Mouse (Mus musculus) left cerebral cortex, postnatal 14 days (tissue): ENCODE measurements around the gene Prkca. TPM values are rescaled to one million over a fixed set of nuclear protein-coding genes. Genes with fewer than 3 reads are reported as not detected.

Source experiments
- DNase-seq, 2 experiments: peaks; one replicate each; pipeline ENCODE4 v3.0.0; 2021 to 2022; ENCODE audit warnings: low spot score in 2 of 2, mixed read lengths in 1 of 2
- intact Hi-C: fragments of 180-260 bp; cut with DNase I; formaldehyde crosslinking; loops from one replicate; pipeline ENCODE4 v1.15.1; 2025
- total RNA-seq, 2 experiments: library from RNA; stranded (reverse); gene quantifications; 2 replicates each; pipeline ENCODE4 v1.2.3; 2021

Prkca gene
- total RNA-seq, 2 experiments from 2014 or later = 135 to 157 TPM

GRCm38 (mm10) chr11:107955191-107956062 lies 388.3 kb downstream of the Prkca start:
- no peak for DNase-seq
- intact Hi-C loops = no loop called here

DNA sequence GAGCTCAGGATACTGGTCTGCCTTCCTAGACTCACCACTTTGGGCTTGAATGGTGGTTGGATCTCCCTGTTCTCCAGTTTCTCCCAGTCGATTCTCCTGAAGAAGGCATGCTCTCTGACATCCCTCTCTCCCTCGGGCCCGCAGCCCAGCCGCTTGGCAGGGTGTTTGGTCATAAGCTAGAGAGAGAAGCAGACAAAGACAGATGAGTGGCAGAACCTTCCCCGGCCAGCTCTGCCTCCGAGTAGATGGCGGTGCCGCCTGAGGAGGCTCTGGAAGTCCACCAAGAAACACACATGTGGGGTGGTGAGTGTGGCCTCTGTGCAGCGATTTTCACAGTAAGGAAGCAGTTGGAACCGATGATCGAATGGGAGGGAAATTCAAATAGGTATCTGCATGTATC lies 392.3 kb downstream of the Prkca start:
- intact Hi-C loops = no loop called here

DNA sequence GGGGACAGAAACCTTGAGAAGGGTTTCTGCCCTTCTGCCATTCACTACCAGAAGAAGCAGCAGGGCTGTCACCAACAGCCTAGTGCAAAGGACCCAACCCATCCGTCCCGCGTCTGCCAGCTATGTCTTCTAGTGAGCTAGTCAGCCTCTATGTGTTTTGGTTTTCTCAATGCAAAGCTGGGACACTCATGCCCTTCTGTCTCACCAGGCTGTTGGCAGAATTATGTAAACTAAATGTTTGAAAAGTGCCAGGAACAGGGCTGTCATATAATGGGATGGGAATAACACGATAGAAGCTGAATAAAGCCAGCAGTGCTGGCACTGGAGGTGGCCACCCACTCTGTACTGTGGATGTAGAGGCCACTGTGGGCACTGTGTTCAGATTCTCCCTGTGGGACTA lies 393.1 kb downstream of the Prkca start:
- no peak for DNase-seq
- intact Hi-C loops = no loop called here

More for the DNA sequence above, 392.3 kb downstream of the Prkca start:
- no peak for DNase-seq

DNA sequence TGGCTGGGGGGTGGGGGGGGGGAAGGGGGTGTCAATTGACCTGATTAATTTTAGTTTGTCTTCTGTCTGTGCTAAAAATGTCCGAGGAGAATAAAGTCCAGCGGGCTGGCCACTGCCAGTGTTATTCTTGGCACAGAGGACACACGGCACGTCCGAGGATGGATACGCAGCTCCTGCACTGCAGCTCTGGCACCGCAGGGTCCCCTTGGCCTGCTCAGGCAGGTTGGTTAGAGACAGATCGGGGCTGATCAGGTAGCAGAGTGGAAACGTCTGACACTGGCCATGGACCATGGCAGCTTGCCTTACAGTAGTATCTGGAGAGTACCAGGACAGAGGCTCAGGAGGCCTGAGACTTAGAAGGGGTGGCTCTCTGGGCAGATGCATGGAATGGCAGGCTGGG lies 393.5 kb downstream of the Prkca start:
- intact Hi-C loops = no loop called here
- DNase-seq = no peak

DNA sequence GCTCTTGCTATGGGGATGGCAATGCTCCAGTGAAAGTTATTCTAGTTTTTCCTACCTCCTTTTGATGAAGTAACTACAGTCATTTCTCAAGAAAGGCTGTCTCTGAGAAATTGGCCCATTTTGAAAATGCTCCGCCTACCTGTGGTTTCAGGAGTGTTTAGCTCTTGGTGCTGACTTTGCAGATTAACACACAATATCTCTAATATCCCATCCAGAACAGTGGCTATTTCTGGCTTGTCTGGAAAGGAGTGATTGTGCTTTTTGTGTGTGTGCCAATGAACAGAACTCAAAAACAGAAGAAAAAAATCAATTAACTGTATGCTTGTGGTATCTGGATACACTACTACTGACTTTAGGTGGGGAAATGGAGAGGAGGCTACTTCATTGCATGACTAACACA lies 395.8 kb downstream of the Prkca start:
- intact Hi-C loops = no loop called here
- DNase-seq = no peak

- no peak for DNase-seq
Measured at GRCm38 (mm10) chr11:107946823-107947222, 396.9 kb downstream of the Prkca start.

DNA sequence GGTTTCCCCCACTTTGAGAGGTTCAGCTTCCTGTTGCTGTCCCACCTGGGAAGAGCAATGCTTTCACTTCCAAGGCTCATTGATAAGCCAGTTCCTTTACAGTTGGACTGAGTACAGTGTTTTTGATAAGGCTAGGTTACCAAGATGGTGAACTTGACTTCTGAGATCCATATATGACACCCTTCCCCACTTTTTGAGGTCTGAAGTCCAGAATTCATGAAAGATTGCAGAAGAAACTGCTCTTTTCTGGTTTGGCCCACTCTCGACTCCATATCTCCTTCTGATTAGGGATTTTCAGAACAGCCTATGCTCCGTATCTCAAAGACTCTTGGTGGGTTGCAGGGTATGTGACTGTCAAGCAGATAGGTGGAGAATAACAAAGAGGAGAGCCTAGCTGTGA lies 406.8 kb downstream of the Prkca start:
- intact Hi-C loops = no loop called here
- DNase-seq = no peak

More at GRCm38 (mm10) chr11:107946823-107947222, 396.9 kb downstream of the Prkca start:
- intact Hi-C loops = no loop called here

GRCm38 (mm10) chr11:107931721-107932120 lies 412.0 kb downstream of the Prkca start:
- intact Hi-C loops = no loop called here
- DNase-seq = no peak

GRCm38 (mm10) chr11:107931288-107931687 lies 412.4 kb downstream of the Prkca start:
- no peak for DNase-seq
- intact Hi-C loops = no loop called here

GRCm38 (mm10) chr11:107929712-107930111 lies 414.0 kb downstream of the Prkca start:
- intact Hi-C loops = no loop called here
- no peak for DNase-seq

DNA sequence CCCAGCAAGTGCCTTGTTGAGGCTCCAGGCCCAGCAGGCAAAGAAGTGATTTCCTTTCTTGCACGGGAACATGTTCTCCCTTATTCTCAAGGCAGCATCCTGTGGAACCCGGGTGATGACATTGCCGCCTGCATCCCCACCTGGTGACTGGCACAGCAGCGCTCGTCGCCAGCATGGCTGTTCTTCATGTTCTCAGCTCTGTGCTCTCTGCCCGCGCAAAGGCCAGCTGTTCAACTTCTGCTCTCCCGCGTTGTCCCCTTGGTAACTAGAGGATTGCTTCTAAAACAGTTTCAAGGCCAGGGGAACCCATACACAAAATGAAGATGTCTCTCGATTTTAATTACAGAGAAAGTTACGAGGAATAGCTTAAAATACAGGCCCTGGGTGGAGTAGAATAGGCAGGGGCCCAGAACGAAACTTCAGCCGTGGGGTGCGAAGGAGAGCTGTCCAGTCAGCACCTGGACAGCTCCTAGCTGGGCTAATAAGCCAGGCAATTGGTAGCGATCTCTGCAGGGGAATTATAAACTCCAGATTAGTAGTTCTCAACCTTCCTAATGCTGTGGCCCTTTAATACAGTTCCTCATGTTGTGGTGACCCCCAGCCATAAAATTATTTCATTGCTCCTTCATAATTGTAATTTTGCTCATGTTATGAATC lies 423.7 kb downstream of the Prkca start:
- peak in 1 of 2 experiments; percentile 51 for DNase-seq
- intact Hi-C loops = no loop called here

- DNase-seq = peak; percentile 36 to 48
- intact Hi-C loops = no loop called here
Measured at GRCm38 (mm10) chr11:107917721-107918235, 425.9 kb downstream of the Prkca start.

DNA sequence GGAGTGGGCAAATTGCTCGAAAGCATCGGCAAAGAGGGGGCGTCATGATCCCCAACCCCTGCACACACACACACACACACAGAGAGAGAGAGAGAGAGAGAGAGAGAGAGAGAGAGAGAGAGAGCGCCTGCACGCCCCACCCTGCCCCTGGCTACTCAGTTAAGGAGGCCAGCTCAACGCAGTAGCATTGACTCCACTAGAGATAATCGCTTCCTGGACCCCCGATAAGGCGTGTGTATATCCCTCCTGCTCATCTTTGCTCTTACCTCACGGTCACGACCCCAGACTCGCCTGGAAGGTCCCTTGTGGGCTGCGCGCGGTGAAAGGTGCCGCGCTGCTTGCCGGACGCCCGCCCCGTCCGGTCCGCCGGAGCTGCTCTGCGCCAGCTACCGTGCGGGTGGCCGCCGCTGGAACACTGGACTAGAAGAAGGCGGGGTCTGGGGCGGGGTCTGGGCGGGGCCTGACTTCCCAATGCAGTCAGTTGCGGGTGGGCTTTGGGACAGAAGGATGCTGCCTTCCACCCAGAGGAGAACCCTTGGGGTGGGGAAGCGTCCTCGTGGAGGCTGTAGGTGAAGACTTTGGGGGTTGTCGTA lies 429.0 kb downstream of the Prkca start, which contains the start of gene Cacng5:
Cacng5 (minus strand) TSS at position 422 of the 593 bp plus-strand sequence.
- DNase-seq = peak in 1 of 2 experiments; percentile 45

DNA sequence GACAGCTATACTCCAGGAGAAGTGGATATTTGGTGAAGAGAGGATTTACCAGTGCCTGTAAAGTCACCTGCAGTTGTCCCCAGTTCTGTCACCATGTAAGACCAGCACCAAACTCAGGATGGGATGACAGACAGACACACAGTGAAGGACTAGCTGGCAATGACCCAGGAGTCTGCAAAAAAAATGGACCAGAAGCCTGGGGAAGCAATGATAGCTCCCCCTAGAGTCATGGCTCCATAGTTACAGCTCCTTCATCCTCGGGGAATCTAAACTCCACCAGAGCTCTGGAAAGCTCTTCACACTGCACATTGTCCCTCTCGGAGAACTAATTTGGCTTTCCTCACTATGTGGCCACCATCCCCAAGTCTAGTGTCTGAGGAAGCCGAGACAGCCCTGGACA lies 430.4 kb downstream of the Prkca start:
- peak in 1 of 2 experiments; percentile 34 for DNase-seq
- intact Hi-C loops = no loop called here

More for the DNA sequence above, 429.0 kb downstream of the Prkca start, which contains the start of gene Cacng5:
- intact Hi-C loops = no loop called here

DNA sequence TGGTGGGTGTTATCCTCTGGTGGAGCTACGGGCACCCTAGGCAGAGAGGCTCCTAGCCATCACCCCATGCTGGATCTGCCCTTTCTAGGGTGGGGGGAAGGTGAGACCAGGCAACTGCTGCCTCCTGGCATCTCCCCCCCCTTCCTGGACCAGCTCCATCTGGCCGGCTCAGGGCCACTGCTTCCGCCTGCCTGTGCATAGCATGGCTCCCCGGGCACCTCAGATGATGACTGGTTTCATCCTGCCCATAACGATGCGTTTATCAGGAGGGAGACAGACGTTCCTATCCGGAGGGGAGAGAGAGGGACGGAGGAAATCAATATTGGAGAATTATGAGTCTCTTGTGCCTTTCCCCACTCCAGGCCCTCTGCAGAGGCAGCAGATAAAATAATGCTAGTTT lies 438.4 kb downstream of the Prkca start:
- no peak for DNase-seq
- intact Hi-C loops = no loop called here

DNA sequence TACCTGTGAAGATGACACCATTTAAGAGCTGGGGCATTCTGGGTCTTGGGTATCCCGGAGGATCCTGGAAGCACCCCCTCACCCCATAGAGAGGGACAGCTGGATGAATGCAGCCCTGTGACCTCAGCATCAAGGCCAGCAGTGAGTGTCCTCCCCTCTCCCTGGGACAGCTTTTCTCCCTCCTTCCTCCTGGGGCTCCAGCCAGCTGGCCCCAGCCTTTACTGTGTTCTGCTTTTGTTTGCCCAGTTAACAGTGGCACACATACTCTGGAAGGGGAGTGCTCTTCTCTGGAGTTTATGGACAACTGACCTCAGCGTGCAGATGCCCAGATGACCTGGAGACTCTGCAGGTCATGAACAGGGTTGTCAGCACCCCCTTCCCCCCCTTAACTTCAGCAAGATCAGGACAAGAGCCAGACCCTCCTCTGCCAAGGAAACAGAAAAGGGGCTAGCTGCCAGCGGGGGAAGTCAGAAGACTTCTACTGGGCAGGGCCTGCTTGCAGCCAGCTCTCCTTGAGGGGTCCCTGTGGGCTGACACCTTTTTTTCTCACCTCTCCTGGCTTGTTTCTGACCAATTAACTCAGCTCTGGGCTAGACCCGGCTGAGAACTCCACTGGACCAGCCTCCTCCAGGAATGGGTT lies 439.6 kb downstream of the Prkca start:
- no peak for DNase-seq
- intact Hi-C loops = no loop called here

DNA sequence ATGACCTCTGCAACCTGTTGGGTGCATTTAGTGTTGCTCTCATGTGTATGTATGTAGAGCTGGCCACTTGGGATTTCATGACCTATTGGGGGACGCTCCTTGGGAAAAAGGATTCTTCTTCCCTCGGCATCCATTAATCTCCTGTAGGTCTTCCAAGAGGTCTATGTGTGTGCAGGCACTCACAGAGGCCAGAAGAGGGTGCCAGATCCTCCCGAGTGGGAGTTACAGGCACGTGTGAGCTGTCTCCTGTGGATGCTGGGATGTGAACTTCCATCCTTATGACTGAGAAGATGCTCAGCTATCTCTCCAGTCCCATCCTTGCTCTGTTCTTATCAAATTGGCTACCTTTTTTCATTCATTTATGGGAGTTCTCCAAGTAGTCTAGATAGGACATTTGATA lies 443.3 kb downstream of the Prkca start:
- no peak for DNase-seq
- intact Hi-C loops = no loop called here

- no peak for DNase-seq
- intact Hi-C loops = no loop called here
Measured at GRCm38 (mm10) chr11:107898698-107899097, 445.0 kb downstream of the Prkca start.

GRCm38 (mm10) chr11:107895635-107896034 lies 448.1 kb downstream of the Prkca start:
- intact Hi-C loops = no loop called here
- peak in 1 of 2 experiments; percentile 34 for DNase-seq

- intact Hi-C loops = no loop called here
- DNase-seq = no peak
Measured at GRCm38 (mm10) chr11:107891377-107891776, 452.4 kb downstream of the Prkca start.
